Mouse (Mus musculus) heart, postnatal 0 days (tissue): ENCODE measurements around the gene Acvr1b. TPM values are rescaled to one million over a fixed set of nuclear protein-coding genes. Genes with fewer than 3 reads are reported as not detected.

Experiments used
- ATAC-seq: fragments of 200-750 bp; cut with Nextera tagmentation; 2 replicates; pipeline ENCODE4 v1.8.0; 2017; ENCODE audit warnings: low read depth, moderate number of reproducible peaks, moderate library complexity; ENCODE audit not compliant: insufficient read depth
- DNase-seq: peaks from one replicate; pipeline ENCODE4 v3.0.0-alpha.2; 2016; ENCODE audit warnings: low spot score
- H3K27ac ChIP-seq: fragments of 300-500 bp; sonication (generic); 2 replicates; pipeline ENCODE4 v1.5.1; 2014; ENCODE audit warnings: low read depth, mild to moderate bottlenecking
- H3K27me3 ChIP-seq: fragments of 300-500 bp; sonication (generic); 2 replicates; pipeline ENCODE4 v1.6.1; 2014; ENCODE audit warnings: low read length, mixed read lengths; ENCODE audit not compliant: control insufficient read depth, insufficient read depth
- H3K36me3 ChIP-seq: fragments of 300-500 bp; sonication (generic); replicated peaks from 2 replicates; pipeline ENCODE4 v1.6.1; 2014; ENCODE audit warnings: low read length, mixed read lengths; ENCODE audit not compliant: control insufficient read depth, insufficient read depth
- H3K4me1 ChIP-seq: fragments of 300-500 bp; sonication (generic); 2 replicates; pipeline ENCODE4 v1.6.1; 2014; ENCODE audit warnings: antibody characterized with exemption; ENCODE audit not compliant: control insufficient read depth, insufficient read depth
- H3K4me2 ChIP-seq: fragments of 300-500 bp; sonication (generic); 2 replicates; pipeline ENCODE4 v1.6.1; 2014; ENCODE audit warnings: low read depth, mild to moderate bottlenecking, low read length, moderate library complexity
- H3K4me3 ChIP-seq: fragments of 300-500 bp; sonication (generic); 2 replicates; pipeline ENCODE4 v1.5.1; 2014; ENCODE audit warnings: low read depth, low read length
- H3K9ac ChIP-seq: fragments of 300-500 bp; sonication (generic); replicated peaks from 2 replicates; pipeline ENCODE4 v1.6.1; 2014; ENCODE audit warnings: low read depth, low read length, mixed read lengths
- H3K9me3 ChIP-seq: fragments of 300-500 bp; sonication (generic); replicated peaks from 2 replicates; pipeline ENCODE4 v1.6.1; 2016; ENCODE audit warnings: low read length; ENCODE audit not compliant: control insufficient read depth
- CTCF ChIP-seq: IDR thresholded peaks from 2 replicates; pipeline ENCODE4 v1.5.1; 2016; ENCODE audit warnings: antibody characterized with exemption, control low read depth, low read depth
- EP300 ChIP-seq: IDR thresholded peaks from 2 replicates; pipeline ENCODE4 v1.6.1; 2016; ENCODE audit warnings: antibody characterized with exemption, low read depth
- WGBS: fragments of 180-500 bp; shearing (Covaris S2); extraction: QIAGEN DNeasy Blood & Tissue Kit; methylation state at CpG from one replicate; pipeline ENCODE4 v1.1.7; 2014; 5-methylcytosine and 5-hydroxymethylcytosine counted together
- polyA plus RNA-seq: library from polyadenylated mRNA; unstranded; fragments of >200 nt; fragmentation: Nextera tagmentation; extraction: Ambion mirVana; gene quantifications from 2 replicates; pipeline ENCODE4 v1.2.1, GENCODE M21; 2015
- total RNA-seq: library from RNA; depleted of rRNA; stranded (reverse); fragments of >200 nt; gene quantifications from 2 replicates; pipeline ENCODE4 v1.2.3, GENCODE M21; 2014; ENCODE audit warnings: low replicate concordance

Acvr1b gene
- total and polyA plus RNA-seq, 2 experiments from 2014 or later, result 5.8 to 25.9 TPM

DNA sequence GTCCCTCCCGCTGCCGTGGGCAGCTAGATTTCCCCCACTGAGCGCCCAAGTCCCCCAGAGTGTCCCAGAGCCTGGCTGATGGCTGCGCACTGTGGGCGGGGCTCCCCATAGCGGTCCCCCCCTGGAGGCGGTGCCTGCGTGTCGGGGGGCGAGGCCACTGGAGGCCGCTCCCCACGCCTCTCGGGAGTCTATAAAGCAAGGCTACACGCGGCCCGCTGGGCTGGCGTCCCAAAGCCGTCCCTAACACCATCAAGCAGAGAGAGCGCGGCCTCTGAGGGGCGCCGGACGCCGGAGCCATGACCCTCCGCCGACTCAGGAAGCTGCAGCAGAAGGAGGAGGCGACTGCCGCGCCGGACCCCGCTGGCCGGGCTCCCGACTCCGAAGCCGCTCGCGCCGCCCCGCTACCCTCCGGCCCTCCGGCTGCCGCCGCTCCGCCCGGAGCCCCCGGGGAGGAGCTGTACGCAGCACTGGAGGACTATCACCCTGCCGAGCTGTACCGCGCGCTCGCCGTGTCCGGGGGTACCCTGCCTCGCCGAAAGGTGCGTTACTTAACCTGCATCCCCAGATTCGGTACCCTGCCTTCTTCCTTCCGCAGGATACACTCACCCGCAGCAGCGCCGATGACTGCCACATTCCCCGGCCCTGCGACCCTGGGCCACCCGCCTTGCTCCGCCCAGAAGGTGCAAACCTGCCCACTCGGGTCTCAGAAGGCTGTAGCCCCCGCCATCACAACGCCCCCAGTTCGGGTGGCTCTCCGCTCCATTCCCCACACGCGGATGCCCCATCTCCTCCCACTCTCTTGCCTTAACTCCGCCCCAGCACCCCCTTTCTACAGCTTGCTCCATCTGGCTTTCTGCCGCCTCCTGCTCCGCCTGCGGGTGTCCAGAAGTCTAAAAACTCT, 50.4 kb downstream of the Acvr1b start, which contains the start of gene Grasp:
Gene Grasp, plus strand, starts transcription at position 183 of the 901 bp plus-strand sequence.
- peak; percentile 89 for ATAC-seq
- Histone ChIP-seq H3K4me1 (0 out of 2 replicates have a peak, but pooled peaks cover 5% of the 10 kb centered on the region), H3K4me3 (peak within 1 kb of the TSS; percentile 86), H3K27ac (peak within 1 kb of the TSS; percentile 82), H3K36me3 (peaks cover 5% of the 10 kb centered on the region; the same call in 1 of the 2 replicates), H3K9ac (peak within 1 kb of the TSS; percentile 75), H3K4me2 (peak within 1 kb of the TSS; percentile 93), H3K27me3 (peaks cover 4% of the 10 kb centered on the region; the same call in 1 of the 2 replicates), H3K9me3 (no peaks in the 10 kb centered on the region)
- TF ChIP-seq EP300, result no peak
- TF ChIP-seq CTCF, result no peak
- peak; percentile 86 for DNase-seq
- under 1% methylated on average over 63 of the region's 77 CpGs for WGBS

GRCm38 (mm10) chr15:101224977-101225376, 51.1 kb downstream of the Acvr1b start:
- ATAC-seq (no peak), DNase-seq (peak; percentile 36)
- H3K27me3 ChIP-seq, result peaks cover 4% of the 10 kb centered on the region; the same call in 1 of the 2 replicates
- H3K9me3 ChIP-seq, result no peaks in the 10 kb centered on the region
- H3K27ac ChIP-seq, result peak overlapping the region; percentile 82
- WGBS, result 22% methylated on average over 14 of the region's 14 CpGs
- peak overlapping the region; percentile 75 for H3K9ac ChIP-seq
- H3K36me3 ChIP-seq, result peaks cover 10% of the 10 kb centered on the region
- no peak for TF ChIP-seq EP300
- no peak for TF ChIP-seq CTCF
- H3K4me3 ChIP-seq, result peak overlapping the region; percentile 86
- H3K4me2 ChIP-seq, result peak overlapping the region; percentile 93
- 0 out of 2 replicates have a peak, but pooled peaks cover 5% of the 10 kb centered on the region for H3K4me1 ChIP-seq

DNA sequence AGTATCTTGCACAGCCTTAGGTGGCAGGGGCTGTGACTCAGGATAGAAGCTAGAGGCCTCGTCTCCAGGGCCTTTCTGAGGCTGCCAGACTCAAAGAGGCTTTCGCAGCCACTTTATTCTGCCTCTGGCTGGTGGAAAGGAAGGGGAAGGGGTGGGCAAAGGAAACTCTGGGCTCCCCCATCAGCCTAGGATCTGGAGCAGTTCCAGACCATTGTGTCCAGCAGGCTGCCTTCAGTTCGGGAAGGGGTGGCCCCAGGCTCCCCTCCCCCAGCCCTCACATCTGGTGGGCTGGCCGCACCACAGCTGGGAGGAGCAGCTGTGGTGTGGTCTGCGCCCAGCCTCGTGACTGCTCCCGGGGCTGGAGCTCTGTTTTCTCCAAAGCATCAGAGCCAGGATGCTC, 54.1 kb downstream of the Acvr1b start:
- TF ChIP-seq CTCF (no peak), EP300 (peak; percentile 80; the same call in 1 of the 2 replicates)
- 38% methylated on average over 7 of the region's 7 CpGs for WGBS
- DNase-seq (peak; percentile 77), ATAC-seq (peak; percentile 59)
- Histone ChIP-seq H3K9ac (no peak overlapping the region), H3K4me2 (peak overlapping the region; percentile 26), H3K9me3 (no peaks in the 10 kb centered on the region), H3K4me3 (no peak overlapping the region), H3K27me3 (peaks cover 2% of the 10 kb centered on the region; the same call in 1 of the 2 replicates), H3K36me3 (peaks cover 31% of the 10 kb centered on the region), H3K4me1 (0 out of 2 replicates have a peak, but pooled peaks cover 5% of the 10 kb centered on the region), H3K27ac (peak overlapping the region; percentile 79)

GRCm38 (mm10) chr15:101228866-101229590, 55.2 kb downstream of the Acvr1b start:
- no peaks in the 10 kb centered on the region for H3K9me3 ChIP-seq
- peaks cover 31% of the 10 kb centered on the region for H3K36me3 ChIP-seq
- peaks cover 9% of the 10 kb centered on the region; the same call in 1 of the 2 replicates for H3K4me1 ChIP-seq
- ATAC-seq, result no peak
- no peak overlapping the region for H3K4me2 ChIP-seq
- H3K27ac ChIP-seq, result no peak overlapping the region
- TF ChIP-seq CTCF (no peak), EP300 (no peak)
- no peak overlapping the region for H3K9ac ChIP-seq
- H3K4me3 ChIP-seq, result no peak overlapping the region
- no peaks in the 10 kb centered on the region for H3K27me3 ChIP-seq
- no peak for DNase-seq
- WGBS, result 78% methylated on average over 21 of the region's 21 CpGs

- Histone ChIP-seq H3K9ac (no peak overlapping the region), H3K4me3 (no peak overlapping the region), H3K27ac (no peak overlapping the region), H3K4me1 (peaks cover 9% of the 10 kb centered on the region; the same call in 1 of the 2 replicates), H3K36me3 (peaks cover 31% of the 10 kb centered on the region), H3K4me2 (no peak overlapping the region), H3K9me3 (no peaks in the 10 kb centered on the region), H3K27me3 (no peaks in the 10 kb centered on the region)
- TF ChIP-seq EP300 (no peak), CTCF (no peak)
- ATAC-seq (no peak), DNase-seq (no peak)
- 95% methylated on average over 19 of the region's 19 CpGs for WGBS
Measured at GRCm38 (mm10) chr15:101230503-101230902, 56.6 kb downstream of the Acvr1b start.
